Mouse (Mus musculus): ENCODE data around the gene Wnt6. TPM values are rescaled to one million over a fixed set of nuclear protein-coding genes. Genes with fewer than 3 reads are reported as not detected.

Wnt6 gene
- total RNA-seq, 2 experiments from 2014 or later, result 3.9 to 4.3 TPM

DNA sequence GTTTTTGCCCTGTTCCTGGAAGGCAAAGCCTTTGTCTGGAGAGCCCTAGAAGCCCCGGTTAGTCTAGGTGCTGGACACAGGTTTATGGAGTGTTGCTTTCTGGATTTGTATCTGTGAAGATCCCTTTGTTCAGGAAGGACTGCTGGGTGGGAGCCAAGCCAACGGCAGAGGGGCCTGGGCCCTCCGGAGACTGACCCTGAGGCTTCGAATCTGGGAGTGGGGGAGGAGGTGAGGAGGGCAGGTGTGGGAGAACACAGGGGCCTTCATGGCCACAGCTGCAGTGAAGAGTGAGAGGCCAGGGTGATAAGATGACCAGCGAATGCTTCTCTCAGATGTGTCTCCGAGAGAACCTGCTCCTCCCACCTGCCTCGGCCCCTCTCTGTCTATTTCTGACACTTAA lies 2.4 kb downstream of the Wnt6 start:
- no peak for DNase-seq

DNA sequence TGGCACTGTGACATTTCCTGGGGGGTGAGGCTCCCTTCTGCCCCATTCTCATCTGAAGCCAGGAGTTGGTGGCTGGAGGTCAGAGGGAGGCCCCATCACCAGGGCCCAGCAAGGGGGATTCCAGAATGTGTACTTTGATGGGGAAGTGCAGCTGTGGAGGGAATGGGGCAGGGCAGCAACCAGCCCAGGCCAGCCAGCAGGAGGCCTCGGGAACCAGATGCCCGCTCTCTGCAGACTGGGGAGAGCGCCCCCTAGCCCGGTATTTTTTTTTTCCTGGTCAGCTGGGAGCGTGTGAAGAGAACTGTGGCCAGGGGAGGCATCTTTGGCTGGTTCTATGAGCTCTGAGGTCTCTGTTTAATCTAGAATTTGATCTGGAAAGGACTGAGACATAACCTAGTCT lies 4.1 kb downstream of the Wnt6 start:
- DNase-seq, result peak in 1 of 2 experiments; percentile 21

GRCm38 (mm10) chr1:74778934-74779486 lies 7.3 kb downstream of the Wnt6 start:
- DNase-seq, result no peak

DNA sequence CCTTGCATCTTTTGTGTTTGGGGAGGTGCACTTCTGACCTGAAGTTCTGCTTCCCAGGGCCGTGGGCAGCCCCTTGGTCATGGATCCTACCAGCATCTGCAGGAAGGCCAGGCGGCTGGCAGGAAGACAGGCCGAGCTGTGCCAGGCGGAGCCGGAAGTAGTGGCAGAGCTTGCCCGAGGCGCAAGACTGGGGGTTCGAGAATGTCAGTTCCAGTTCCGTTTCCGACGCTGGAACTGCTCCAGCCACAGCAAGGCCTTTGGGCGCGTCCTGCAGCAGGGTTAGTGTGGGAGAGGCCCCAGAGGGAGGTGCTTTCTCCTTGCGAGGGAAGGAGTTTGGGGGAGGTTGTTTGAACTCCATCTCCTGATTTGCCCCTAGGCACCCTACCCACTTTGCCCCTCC lies 10.4 kb downstream of the Wnt6 start:
- DNase-seq, result no peak

DNA sequence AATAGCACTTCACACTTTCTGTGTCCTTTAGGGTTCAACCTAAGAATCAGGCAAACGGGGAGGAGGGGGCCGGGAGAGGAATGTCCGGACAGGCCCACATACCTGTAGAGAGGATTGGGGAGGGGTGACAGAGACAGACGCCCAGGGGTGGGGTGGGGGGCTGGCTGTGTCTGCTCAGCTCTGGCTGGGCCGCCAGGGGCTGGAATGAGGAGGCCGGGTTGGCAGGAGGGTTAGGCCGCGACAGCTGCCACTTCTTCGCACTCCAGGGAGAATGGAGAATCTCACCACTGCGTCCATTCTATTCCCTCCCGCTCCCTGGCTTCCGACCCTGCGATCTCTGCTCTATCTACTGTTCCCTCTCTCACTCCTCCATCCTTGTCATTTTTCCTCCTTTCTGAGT lies 11.9 kb downstream of the Wnt6 start:
- no peak for DNase-seq

DNA sequence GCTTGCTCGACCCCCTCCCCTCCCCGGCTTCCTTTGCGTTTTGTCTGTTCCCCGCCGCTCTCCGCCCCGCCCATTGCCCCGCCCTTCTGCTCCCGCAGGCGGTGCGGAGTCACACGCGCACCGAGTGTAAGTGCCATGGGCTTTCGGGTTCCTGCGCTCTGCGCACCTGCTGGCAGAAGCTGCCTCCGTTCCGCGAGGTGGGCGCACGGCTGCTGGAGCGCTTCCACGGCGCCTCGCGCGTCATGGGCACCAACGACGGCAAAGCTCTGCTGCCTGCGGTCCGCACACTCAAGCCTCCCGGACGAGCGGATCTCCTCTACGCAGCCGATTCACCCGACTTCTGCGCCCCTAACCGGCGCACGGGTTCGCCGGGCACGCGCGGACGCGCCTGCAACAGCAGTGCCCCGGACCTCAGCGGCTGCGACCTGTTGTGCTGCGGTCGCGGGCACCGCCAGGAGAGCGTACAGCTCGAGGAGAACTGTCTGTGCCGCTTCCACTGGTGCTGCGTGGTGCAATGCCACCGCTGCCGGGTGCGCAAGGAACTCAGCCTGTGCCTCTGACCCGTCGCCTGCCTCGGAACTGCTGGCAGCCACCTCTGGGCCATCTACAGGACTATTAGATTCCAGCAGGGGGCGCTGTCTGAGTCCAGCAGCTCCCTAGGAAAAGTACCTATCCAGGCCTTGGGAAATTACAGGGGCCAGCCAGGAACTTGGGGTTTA lies 12.5 kb downstream of the Wnt6 start:
- DNase-seq, result peak; percentile 77 to 84

DNA sequence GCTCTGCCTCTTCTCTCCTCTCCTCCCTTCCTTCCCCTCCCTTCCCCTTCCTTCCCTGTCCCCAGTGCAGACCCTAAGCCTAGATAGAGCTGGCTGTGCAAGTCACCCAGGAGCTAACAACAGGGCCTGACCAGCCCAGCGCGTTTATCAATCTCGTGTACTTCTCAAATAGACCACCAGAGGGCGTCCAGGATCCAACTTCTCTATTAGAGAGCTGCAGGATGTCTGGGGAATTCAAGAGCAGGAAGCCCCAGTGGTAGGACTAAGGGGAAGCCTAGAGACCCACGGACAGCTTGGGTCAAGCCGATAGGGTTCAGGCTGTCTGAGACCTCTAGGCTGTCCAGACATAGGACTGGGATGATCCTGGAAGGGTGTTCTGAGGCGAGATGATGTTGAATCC lies 16.2 kb downstream of the Wnt6 start:
- peak; percentile 74 to 79 for DNase-seq

GRCm38 (mm10) chr1:74788603-74789176 lies 17.0 kb downstream of the Wnt6 start:
- DNase-seq, result no peak

GRCm38 (mm10) chr1:74790095-74790494 lies 18.4 kb downstream of the Wnt6 start:
- no peak for DNase-seq

DNA sequence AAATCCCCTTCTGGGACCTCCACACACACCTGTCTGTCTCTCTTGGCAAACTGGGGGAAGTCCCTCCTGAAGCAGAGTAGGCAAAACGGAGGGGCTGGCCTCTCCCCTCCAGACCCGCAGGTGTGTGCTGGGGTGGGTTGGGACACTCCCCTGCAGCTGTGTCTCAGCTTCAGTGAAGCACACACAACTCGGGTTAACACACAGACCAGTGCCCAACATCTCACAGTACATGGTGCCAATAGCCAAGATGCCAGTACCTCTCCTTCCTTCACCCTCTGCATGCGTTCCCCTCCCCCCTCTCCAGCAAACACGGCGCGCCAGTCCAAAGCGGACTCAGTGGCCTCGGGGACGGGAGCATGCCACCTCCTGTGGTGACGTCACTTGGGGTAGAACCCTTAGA lies 19.6 kb downstream of the Wnt6 start, which contains the start of gene Wnt10a:
Wnt10a (plus strand) TSS at position 268 of the 400 bp plus-strand sequence.
- DNase-seq, result no peak

DNA sequence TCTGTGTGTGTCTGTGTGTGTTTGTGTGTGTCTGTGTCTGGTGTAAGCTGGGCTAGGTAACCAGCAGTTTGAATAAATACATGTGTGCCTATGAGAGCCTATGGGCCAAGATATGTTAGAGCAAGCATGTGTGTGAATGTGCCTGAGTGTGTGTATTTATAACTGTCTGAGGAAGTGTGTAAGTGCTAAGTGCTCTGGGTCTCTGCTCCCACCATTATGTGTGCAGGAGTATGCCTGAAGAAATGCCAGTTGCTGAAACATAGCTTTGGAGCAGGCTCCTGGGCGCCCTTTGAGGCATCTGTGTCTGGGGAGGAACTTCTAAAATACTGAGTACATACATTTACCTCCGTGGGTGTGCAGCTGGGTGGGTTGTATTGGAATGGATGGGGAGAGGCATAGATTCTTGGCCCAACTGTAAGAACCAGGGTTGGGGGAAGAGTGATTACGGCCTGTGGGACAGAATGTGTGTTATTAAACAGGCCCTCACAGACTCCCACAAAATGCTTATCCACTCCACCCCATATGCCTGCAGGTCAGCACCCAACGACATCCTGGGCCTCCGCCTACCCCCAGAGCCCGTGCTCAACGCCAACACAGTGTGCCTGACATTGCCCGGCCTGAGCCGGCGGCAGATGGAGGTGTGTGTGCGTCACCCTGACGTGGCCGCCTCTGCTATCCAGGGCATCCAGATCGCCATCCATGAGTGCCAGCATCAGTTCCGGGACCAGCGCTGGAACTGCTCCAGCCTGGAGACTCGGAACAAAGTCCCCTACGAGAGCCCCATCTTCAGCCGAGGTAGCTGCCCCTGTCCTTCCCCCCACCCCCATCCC lies 21.4 kb downstream of the Wnt6 start:
- DNase-seq, result no peak

DNA sequence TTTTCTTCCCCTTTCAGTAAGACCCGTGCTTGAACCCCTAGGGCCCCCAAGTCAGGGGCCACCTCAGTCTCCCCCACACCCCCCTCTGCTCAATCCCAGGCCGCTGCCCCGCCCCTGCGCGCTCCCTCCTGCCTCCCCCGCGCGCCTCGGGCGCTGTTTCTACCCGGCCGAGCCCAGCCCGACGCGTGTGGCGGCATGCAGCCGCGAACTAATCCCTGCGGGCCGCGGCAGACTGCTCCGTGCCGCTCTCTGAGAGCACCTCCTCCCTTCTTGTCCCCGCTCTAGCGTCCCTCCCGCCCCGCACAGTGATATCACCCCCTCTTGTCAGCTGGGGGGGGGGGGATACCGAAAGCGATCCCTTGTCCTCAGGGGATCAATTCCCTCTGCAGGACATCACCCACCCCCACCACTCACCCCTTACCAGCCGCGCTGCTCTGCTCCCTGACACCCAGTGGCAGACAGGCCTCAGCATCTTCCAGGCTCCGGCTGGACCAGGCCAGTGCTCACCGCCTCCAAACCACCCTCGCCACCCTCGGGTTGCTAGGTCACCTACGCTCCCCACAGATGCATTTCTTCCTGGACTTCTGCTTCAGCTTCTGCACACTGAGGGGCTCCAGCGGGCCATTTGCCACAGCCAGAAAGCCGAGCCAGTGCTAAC lies 22.9 kb downstream of the Wnt6 start:
- peak in 1 of 2 experiments; percentile 22 for DNase-seq

DNA sequence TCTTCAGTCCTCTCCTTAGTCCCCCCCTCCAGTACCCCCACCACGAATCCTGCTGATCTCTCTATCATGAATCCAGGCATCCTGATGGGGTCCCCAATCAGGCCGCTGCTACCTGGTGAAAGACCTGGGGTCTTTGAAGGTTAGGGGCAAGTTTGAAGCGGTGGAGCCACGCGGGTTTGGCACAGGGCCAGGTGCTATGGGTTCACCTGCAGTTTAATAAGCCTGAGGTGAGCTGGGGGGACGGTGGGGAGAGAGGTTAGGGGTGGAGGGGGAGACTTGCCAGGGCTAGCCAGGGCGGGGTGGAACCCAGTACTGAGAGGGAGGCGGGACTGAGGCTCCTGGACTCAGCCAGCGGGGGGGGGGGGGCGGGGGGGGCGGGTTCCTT lies 23.4 kb downstream of the Wnt6 start:
- DNase-seq, result no peak

DNA sequence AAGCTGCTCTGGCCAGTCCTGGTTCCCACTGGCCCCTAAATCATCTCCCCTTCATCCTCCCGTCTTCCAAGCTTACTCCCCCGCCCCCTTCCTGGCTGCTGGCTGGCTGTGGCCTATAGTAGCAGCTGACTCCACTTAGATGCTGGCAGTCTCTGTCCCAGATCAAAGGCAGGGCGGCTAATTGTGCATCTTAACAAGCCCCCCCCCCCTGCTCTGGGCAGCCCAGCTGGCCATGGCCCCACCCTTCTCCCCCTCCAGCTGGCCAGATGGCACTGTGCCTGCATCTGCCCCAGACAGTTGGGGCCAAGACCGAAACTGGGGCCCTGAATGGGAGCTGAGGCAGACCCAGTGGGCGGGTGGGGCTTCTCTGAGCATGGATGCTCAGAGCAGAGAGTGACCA lies 25.8 kb downstream of the Wnt6 start:
- DNase-seq, result no peak

GRCm38 (mm10) chr1:74800424-74800888 lies 28.8 kb downstream of the Wnt6 start:
- DNase-seq, result no peak

- DNase-seq, result no peak
These were observed 30.0 kb downstream of the Wnt6 start for GRCm38 (mm10) chr1:74801631-74802140.

GRCm38 (mm10) chr1:74802795-74803656 lies 31.3 kb downstream of the Wnt6 start:
- DNase-seq, result peak; percentile 74 to 82

GRCm38 (mm10) chr1:74804211-74804870 lies 32.6 kb downstream of the Wnt6 start:
- no peak for DNase-seq

- DNase-seq, result no peak
These were observed 33.7 kb downstream of the Wnt6 start for GRCm38 (mm10) chr1:74805340-74805835.

- DNase-seq, result no peak
These were observed 34.2 kb downstream of the Wnt6 start for GRCm38 (mm10) chr1:74805843-74806242.
